Mouse (Mus musculus): ENCODE data around the gene Cdkn2d. TPM values are rescaled to one million over a fixed set of nuclear protein-coding genes. Genes with fewer than 3 reads are reported as not detected.
"Not testable (repeated sequence)": the region's sequence is repeated elsewhere in the genome, so short reads cannot be mapped to it uniquely, and the experiment has no call there.

Cdkn2d gene
- polyA plus RNA-seq, 1 experiment from 2014 or later: 69.0 TPM

- Histone ChIP-seq H3K4me3 (no peak overlapping the region), H3K36me3 (no peaks in the 10 kb centered on the region), H3K9me3 (no peaks in the 10 kb centered on the region), H3K27ac (no peak overlapping the region), H3K27me3 (ENCODE audit: insufficient read depth, poor library complexity, severe bottlenecking) (peaks cover 19% of the 10 kb centered on the region), H3K4me1 (peaks cover 17% of the 10 kb centered on the region)
- WGBS: 7% methylated on average over 11 of the region's 11 CpGs
- peak; percentile 95 for DNase-seq (ENCODE audit: low spot score)
Measured at GRCm38 (mm10) chr9:21313394-21313793, 22.2 kb upstream of the Cdkn2d start.

- no peak for DNase-seq (ENCODE audit: low spot score)
- Histone ChIP-seq H3K27me3 (ENCODE audit: insufficient read depth, poor library complexity, severe bottlenecking) (peaks cover 19% of the 10 kb centered on the region), H3K4me1 (peaks cover 17% of the 10 kb centered on the region), H3K4me3 (peak within 1 kb of the TSS; percentile 45), H3K27ac (no peak within 1 kb of the TSS), H3K9me3 (no peaks in the 10 kb centered on the region), H3K36me3 (no peaks in the 10 kb centered on the region)
- WGBS: 8% methylated on average over 35 of the region's 35 CpGs
Measured at GRCm38 (mm10) chr9:21312134-21312533, 20.9 kb upstream of the Cdkn2d start, which contains the start of gene Ap1m2. Gene Ap1m2, minus strand, starts transcription at chr9:21312337.

- Histone ChIP-seq H3K27me3 (ENCODE audit: insufficient read depth, poor library complexity, severe bottlenecking) (peaks cover 19% of the 10 kb centered on the region), H3K27ac (no peak overlapping the region), H3K4me1 (peaks cover 17% of the 10 kb centered on the region), H3K36me3 (no peaks in the 10 kb centered on the region), H3K9me3 (no peaks in the 10 kb centered on the region), H3K4me3 (peak overlapping the region; percentile 45)
- DNase-seq (ENCODE audit: low spot score): no peak
- 25% methylated on average over 7 of the region's 7 CpGs for WGBS
Measured at GRCm38 (mm10) chr9:21311695-21312094, 20.5 kb upstream of the Cdkn2d start.

GRCm38 (mm10) chr9:21309150-21309741, 18.0 kb upstream of the Cdkn2d start:
- 0 out of 2 replicates have a peak overlapping the region, but pooled peaks have one; percentile 22 for H3K4me3 ChIP-seq
- WGBS: 68% methylated on average over 15 of the region's 15 CpGs
- no peak for DNase-seq (ENCODE audit: low spot score)
- peaks cover 19% of the 10 kb centered on the region for H3K27me3 ChIP-seq (ENCODE audit: insufficient read depth, poor library complexity, severe bottlenecking)
- H3K4me1 ChIP-seq: peaks cover 19% of the 10 kb centered on the region
- no peaks in the 10 kb centered on the region for H3K36me3 ChIP-seq
- H3K9me3 ChIP-seq: no peaks in the 10 kb centered on the region
- H3K27ac ChIP-seq: no peak overlapping the region

- H3K4me3 ChIP-seq: no peak overlapping the region
- no peaks in the 10 kb centered on the region for H3K27me3 ChIP-seq (ENCODE audit: insufficient read depth, poor library complexity, severe bottlenecking)
- H3K4me1 ChIP-seq: peaks cover 11% of the 10 kb centered on the region
- whole genome bisulfite sequencing: 73% methylated on average over 7 of the region's 7 CpGs
- no peak overlapping the region for H3K27ac ChIP-seq
- DNase-seq (ENCODE audit: low spot score): no peak
- no peaks in the 10 kb centered on the region for H3K9me3 ChIP-seq
- no peaks in the 10 kb centered on the region for H3K36me3 ChIP-seq
Measured at GRCm38 (mm10) chr9:21305065-21305464, 13.9 kb upstream of the Cdkn2d start.

- DNase-seq (ENCODE audit: low spot score): no peak
- H3K36me3 ChIP-seq: no peaks in the 10 kb centered on the region
- no peaks in the 10 kb centered on the region for H3K9me3 ChIP-seq
- H3K4me1 ChIP-seq: no peaks in the 10 kb centered on the region
- H3K27me3 ChIP-seq (ENCODE audit: insufficient read depth, poor library complexity, severe bottlenecking): no peaks in the 10 kb centered on the region
- no peak overlapping the region for H3K27ac ChIP-seq
- no peak overlapping the region for H3K4me3 ChIP-seq
- whole genome bisulfite sequencing: 81% methylated on average over 10 of the region's 10 CpGs
Measured at GRCm38 (mm10) chr9:21299014-21299413, 7.8 kb upstream of the Cdkn2d start.

GRCm38 (mm10) chr9:21292271-21292670, 1.1 kb upstream of the Cdkn2d start:
- Histone ChIP-seq H3K4me1 (peaks cover 27% of the 10 kb centered on the region), H3K9me3 (no peaks in the 10 kb centered on the region), H3K4me3 (no peak overlapping the region), H3K36me3 (peaks cover 8% of the 10 kb centered on the region), H3K27ac (peak overlapping the region; percentile 64; the same call in 1 of the 2 replicates), H3K27me3 (ENCODE audit: insufficient read depth, poor library complexity, severe bottlenecking) (no peaks in the 10 kb centered on the region)
- 91% methylated on average over 3 of the region's 3 CpGs for WGBS
- DNase-seq (ENCODE audit: low spot score): no peak

- Histone ChIP-seq H3K4me1 (peaks cover 31% of the 10 kb centered on the region), H3K27ac (peak overlapping the region; percentile 86), H3K4me3 (peak overlapping the region; percentile 92)
- H3K9me3 ChIP-seq; H3K36me3 ChIP-seq; H3K27me3 ChIP-seq (ENCODE audit: insufficient read depth, poor library complexity, severe bottlenecking); DNase-seq (ENCODE audit: low spot score): not testable (repeated sequence)
- 18% methylated on average over 7 of the region's 7 CpGs for WGBS
Measured at GRCm38 (mm10) chr9:21291868-21292267, 661 bp upstream of the Cdkn2d start.

- H3K27me3 ChIP-seq (ENCODE audit: insufficient read depth, poor library complexity, severe bottlenecking): no peaks in the 10 kb centered on the region
- peak overlapping the region; percentile 92 for H3K4me3 ChIP-seq
- DNase-seq (ENCODE audit: low spot score): no peak
- WGBS: under 1% methylated on average over 20 of the region's 20 CpGs
- peak overlapping the region; percentile 89 for H3K27ac ChIP-seq
- H3K9me3 ChIP-seq: no peaks in the 10 kb centered on the region
- H3K4me1 ChIP-seq: peaks cover 38% of the 10 kb centered on the region
- H3K36me3 ChIP-seq: peaks cover 15% of the 10 kb centered on the region
Measured at GRCm38 (mm10) chr9:21290589-21290988, 618 bp downstream of the Cdkn2d start.

GRCm38 (mm10) chr9:21289337-21289671, 1.9 kb downstream of the Cdkn2d start:
- Histone ChIP-seq H3K4me3 (peak overlapping the region; percentile 92), H3K4me1 (peaks cover 38% of the 10 kb centered on the region), H3K27me3 (ENCODE audit: insufficient read depth, poor library complexity, severe bottlenecking) (no peaks in the 10 kb centered on the region), H3K27ac (peak overlapping the region; percentile 92), H3K9me3 (no peaks in the 10 kb centered on the region), H3K36me3 (peaks cover 26% of the 10 kb centered on the region)
- 81% methylated on average over 2 of the region's 2 CpGs for WGBS
- no peak for DNase-seq (ENCODE audit: low spot score)

GRCm38 (mm10) chr9:21288404-21289336, 2.5 kb downstream of the Cdkn2d start:
- Histone ChIP-seq H3K9me3 (no peaks in the 10 kb centered on the region), H3K36me3 (peaks cover 33% of the 10 kb centered on the region), H3K4me3 (peak overlapping the region; percentile 92), H3K4me1 (peaks cover 38% of the 10 kb centered on the region), H3K27ac (peak overlapping the region; percentile 92), H3K27me3 (ENCODE audit: insufficient read depth, poor library complexity, severe bottlenecking) (no peaks in the 10 kb centered on the region)
- no peak for DNase-seq (ENCODE audit: low spot score)
- 73% methylated on average over 13 of the region's 13 CpGs for WGBS

GRCm38 (mm10) chr9:21287571-21288402, 3.4 kb downstream of the Cdkn2d start, which contains the start of gene Kri1:
Gene Kri1, minus strand, starts transcription at chr9:21287969.
- WGBS: under 1% methylated on average over 59 of the region's 59 CpGs
- DNase-seq (ENCODE audit: low spot score): peak; percentile 99
- H3K4me1 ChIP-seq: peaks cover 38% of the 10 kb centered on the region
- no peaks in the 10 kb centered on the region for H3K9me3 ChIP-seq
- H3K36me3 ChIP-seq: peaks cover 38% of the 10 kb centered on the region
- H3K27me3 ChIP-seq (ENCODE audit: insufficient read depth, poor library complexity, severe bottlenecking): no peaks in the 10 kb centered on the region
- H3K27ac ChIP-seq: peak within 1 kb of the TSS; percentile 92
- peak within 1 kb of the TSS; percentile 92 for H3K4me3 ChIP-seq
